Mouse (Mus musculus): Measurements from ENCODE around the gene Prkch.
"Not testable (repeated sequence)": the region's sequence is repeated elsewhere in the genome, so short reads cannot be mapped to it uniquely, and the experiment has no call there.

The Prkch gene

GRCm38 (mm10) chr12:73584610-73585240, at the start of gene Prkch:
Gene Prkch, plus strand, starts transcription at chr12:73584796.
- peak; percentile 6 for DNase-seq (ENCODE audit: low read depth)

- no peak for DNase-seq (ENCODE audit: low read depth)
Measured at GRCm38 (mm10) chr12:73537499-73538138, 47.0 kb upstream of the Prkch start.

DNA sequence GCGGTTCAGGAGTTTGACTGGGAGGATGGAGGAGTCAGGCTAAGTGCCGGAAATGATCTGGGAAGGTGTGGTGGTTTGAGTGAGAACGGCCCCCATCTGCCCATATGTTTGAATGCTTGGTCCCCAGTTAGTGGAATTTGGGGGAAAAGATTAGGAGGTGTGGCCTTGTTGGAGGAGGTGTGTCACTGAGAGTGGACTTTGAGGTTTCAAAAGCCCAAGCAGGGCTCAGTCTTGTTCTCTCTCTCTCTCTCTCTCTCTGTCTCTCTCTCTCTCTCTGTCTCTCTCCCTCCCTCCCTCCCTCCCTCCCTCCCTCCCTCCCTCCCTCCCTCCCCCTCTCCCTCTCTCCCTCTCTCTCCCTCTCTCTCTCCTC, 46.5 kb upstream of the Prkch start:
- DNase-seq (ENCODE audit: low read depth) = not testable (repeated sequence)

DNA sequence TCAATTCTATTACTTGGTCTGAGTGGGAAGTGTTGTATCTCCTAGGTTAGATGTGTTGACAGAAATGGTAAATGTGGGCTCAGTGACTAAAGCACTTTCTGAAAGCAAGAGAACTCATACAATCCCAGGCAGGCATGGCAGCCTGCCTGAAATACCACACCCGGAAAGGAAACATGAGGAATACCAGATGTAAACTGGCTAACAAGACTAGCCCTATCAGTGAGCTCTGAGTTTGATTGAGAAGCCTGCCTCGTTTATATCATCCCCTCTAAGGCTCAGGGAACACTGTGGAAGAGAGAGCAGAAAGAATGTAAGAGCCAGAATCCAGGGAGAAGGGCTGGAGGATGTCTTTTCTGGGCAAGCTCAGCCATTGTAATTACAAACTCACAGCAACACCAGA, 45.4 kb upstream of the Prkch start:
- DNase-seq (ENCODE audit: low read depth) = peak; percentile 97

- no peak for DNase-seq (ENCODE audit: low read depth)
Measured at GRCm38 (mm10) chr12:73540402-73540801, 44.2 kb upstream of the Prkch start.

DNA sequence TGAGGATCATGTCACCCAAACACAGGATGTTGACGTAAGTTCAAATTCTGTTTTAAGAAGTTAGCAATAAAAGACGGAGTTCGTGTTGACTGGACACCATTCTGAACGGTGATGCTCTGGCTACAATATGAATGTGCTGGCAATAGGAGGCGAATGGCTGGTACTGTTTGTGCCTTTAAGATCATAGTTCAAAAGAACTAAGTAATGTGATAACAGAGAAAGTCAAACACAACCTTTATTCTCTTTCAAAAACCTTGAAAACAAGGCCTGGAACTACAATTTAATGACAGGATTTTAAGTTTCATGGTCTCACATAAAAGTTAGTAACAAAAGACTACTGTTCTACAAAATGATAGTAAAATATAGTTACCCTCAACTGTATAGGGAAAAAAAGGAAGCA, 41.4 kb upstream of the Prkch start:
- no peak for DNase-seq (ENCODE audit: low read depth)

GRCm38 (mm10) chr12:73544736-73545671, 39.6 kb upstream of the Prkch start:
- DNase-seq (ENCODE audit: low read depth) = no peak

- DNase-seq (ENCODE audit: low read depth) = no peak
Measured at GRCm38 (mm10) chr12:73545672-73546085, 38.9 kb upstream of the Prkch start.

DNA sequence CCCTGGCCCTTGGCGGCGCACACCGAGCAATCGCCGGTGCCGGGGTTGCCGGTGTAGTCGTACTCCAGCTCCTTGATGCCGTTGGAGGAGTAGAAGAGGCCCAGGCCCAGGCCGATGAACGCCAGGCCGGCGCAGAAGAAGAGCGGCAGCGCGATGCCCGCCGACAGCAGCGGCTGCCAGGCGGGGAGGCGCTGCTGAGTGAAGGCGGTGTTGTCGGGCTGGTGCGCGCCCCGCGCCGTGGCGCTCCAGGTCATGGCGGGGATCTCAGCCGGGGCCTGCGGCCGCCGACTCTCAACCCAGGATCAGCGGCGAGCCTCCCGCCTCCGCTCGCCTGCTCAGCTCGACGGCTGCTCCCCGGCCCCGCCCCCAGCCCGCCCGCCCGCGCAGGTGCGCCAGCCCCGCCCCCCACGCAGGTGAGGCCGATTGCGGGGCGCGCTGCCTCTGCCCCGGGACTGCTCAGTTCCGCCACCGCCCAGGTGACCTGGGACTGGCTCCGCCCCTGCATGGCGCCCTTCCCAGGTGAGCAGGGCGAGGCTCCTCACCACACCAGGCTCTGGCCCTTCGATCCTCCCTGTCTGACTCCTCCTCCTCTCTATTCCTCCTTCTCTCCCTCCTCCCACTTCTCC, 38.4 kb upstream of the Prkch start, which contains the start of gene Tmem30b:
Tmem30b (minus strand) TSS at position 307 of the 626 bp plus-strand sequence.
- DNase-seq (ENCODE audit: low read depth) = no peak

DNA sequence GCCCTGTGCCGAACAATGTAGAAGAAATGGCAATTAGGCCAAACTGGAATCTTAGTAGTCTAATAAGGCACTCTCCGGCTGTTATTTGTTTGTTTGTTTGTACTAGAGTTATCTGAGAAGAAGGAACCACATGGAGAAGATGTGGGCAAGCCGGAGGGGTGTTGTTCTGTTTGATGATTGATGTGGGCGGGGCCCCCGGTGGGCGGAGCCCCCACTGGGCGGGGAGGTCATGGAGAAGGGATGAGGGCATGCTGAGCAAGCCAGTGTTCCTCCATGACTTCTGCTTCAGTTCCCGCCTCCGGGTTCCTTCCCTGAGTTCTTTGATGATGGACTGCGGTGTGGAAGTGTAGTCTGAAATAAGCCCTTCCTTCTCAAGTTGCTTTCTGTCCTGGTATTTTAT, 37.0 kb upstream of the Prkch start:
- DNase-seq (ENCODE audit: low read depth) = no peak

DNA sequence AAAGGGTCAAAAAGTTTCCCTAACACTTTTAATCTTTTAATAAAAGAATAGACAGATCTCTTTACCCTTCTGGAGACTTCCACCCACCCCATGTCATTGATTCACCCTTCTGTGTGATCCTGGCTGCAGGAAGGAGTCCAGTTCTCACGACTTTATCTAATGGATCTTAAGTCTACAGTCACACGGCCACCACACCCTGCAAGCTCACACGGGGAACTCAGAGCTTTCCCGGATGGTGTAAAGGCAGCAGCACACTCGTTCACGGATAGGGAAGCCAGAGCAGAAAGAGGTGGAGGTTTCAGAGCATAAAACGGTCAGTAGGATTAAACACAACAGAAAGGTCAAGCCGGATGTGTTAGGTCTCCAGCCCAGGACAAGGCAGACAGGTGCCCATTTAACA, 36.3 kb upstream of the Prkch start:
- no peak for DNase-seq (ENCODE audit: low read depth)

- DNase-seq (ENCODE audit: low read depth) = peak; percentile 93
Measured at GRCm38 (mm10) chr12:73554155-73554554, 30.4 kb upstream of the Prkch start.

DNA sequence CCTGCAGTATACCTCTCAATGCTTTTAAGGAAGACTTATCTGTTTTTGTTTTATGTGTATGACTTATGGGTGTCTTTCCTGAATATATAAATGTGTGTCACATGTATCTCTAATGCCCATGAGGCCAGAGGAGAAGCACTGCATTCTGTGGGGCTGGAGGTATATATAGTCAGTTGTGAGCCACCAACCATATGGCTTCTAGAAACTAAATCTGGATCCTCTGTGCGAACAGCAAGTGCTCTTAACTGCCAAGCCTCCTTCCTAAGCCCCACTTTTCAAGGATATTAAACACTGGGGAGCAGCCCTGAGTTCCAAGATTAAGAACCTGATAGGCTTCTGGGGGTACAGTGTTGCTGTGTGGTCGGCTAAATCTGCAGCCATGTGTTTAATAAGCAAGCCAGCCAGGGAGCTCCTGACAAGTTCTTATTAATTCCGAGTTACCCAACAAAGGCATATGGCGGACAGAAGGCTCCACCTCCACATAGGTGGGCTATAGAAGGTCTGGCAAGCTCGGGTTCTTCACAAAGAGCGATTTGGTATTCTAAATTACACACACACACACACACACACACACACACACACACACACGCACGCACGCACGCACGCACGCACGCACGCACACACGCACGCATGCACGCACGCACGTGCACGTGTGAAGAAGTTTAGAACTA, 25.9 kb upstream of the Prkch start:
- no peak for DNase-seq (ENCODE audit: low read depth)

DNA sequence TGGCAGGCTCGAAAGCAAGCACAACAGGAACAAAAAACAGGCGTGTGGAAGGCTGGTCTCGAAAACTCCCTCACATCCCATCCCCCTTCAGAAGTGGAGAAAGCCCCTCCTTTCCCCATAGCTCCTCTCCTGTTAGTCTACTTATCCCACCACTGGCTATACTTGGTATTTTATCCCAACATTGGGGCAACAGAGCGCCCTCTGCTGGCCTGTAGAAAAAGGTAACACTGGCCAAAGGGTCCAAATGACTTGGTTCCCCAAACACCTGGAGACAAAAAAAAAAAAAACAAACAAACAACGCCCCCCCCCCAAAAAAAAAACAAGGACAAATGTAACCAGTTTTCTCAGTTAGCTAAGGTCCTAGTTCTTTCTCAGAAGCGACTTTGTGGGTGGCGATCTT, 24.5 kb upstream of the Prkch start:
- DNase-seq (ENCODE audit: low read depth) = peak; percentile 46

- DNase-seq (ENCODE audit: low read depth) = not testable (repeated sequence)
Measured at GRCm38 (mm10) chr12:73563122-73563521, 21.5 kb upstream of the Prkch start.

DNA sequence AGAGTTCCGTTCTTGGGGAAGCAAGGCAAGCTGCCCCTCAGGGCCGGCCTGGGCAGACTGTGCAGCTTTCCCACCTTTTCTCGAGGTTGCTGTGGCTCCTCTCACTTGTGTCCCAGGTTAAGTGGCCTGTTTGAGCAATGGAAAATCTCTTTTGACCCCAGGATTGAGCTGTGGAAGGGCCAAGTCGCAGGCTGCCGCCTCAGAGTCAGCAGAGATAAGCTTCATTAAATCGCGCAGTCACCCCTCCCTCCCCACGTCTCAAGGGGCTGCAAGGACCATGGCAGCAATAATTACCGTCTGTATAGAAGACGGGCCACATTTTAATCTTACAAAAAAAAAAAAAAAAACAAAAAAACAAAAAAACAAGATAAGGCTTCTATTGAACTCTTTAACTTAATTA, 20.4 kb upstream of the Prkch start:
- no peak for DNase-seq (ENCODE audit: low read depth)

GRCm38 (mm10) chr12:73564795-73565619, 19.6 kb upstream of the Prkch start:
- DNase-seq (ENCODE audit: low read depth) = peak; percentile 73

DNA sequence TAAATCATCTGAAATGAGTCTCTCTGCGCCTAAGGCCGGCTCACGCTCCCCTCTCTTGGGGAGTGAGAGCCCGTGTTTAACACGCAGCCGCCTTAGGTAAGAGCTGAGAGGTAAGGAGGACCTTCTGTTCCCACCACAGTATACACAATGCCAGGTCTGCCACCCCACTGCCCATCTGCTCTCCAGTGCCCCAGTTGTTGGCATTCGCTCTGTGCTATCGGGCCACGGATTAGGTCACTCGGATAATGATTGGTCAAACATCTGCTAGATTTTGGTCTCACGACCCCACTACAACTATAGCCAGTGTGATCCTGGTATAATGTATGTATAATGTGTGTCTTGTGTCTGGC, 19.0 kb upstream of the Prkch start:
- DNase-seq (ENCODE audit: low read depth) = no peak

GRCm38 (mm10) chr12:73574632-73575031, 10.0 kb upstream of the Prkch start:
- DNase-seq (ENCODE audit: low read depth) = no peak

GRCm38 (mm10) chr12:73578141-73578540, 6.5 kb upstream of the Prkch start:
- no peak for DNase-seq (ENCODE audit: low read depth)

GRCm38 (mm10) chr12:73580811-73581210, 3.8 kb upstream of the Prkch start:
- DNase-seq (ENCODE audit: low read depth) = no peak
